Mouse (Mus musculus) neural tube, embryonic 15.5 days (tissue): ENCODE results near the gene Ddrgk1. TPM values are rescaled to one million over a fixed set of nuclear protein-coding genes. Genes with fewer than 3 reads are reported as not detected.

Experiments
- ATAC-seq: fragments of 200-750 bp; cut with Nextera tagmentation; 2 replicates; pipeline ENCODE4 v1.8.0; 2017; ENCODE audit warnings: mild to moderate bottlenecking, moderate TSS enrichment, moderate library complexity; ENCODE audit not compliant: low FRiP score
- H3K27ac ChIP-seq: fragments of 300-500 bp; sonication (generic); replicated peaks from 2 replicates; pipeline ENCODE4 v1.5.1; 2015; ENCODE audit warnings: mild to moderate bottlenecking, inconsistent platforms
- H3K27me3 ChIP-seq: fragments of 300-500 bp; sonication (generic); replicated peaks from 2 replicates; pipeline ENCODE4 v1.6.1; 2015; ENCODE audit warnings: inconsistent platforms
- H3K36me3 ChIP-seq: fragments of 300-500 bp; sonication (generic); 2 replicates; pipeline ENCODE4 v1.6.1; 2015; ENCODE audit warnings: inconsistent platforms
- H3K4me1 ChIP-seq: fragments of 300-500 bp; sonication (generic); 2 replicates; pipeline ENCODE4 v1.6.1; 2015; ENCODE audit warnings: inconsistent platforms
- H3K4me2 ChIP-seq: fragments of 300-500 bp; sonication (generic); 2 replicates; pipeline ENCODE4 v1.6.1; 2015; ENCODE audit warnings: inconsistent platforms, mild to moderate bottlenecking, moderate library complexity
- H3K4me3 ChIP-seq: fragments of 300-500 bp; sonication (generic); replicated peaks from 2 replicates; pipeline ENCODE4 v1.5.1; 2015; ENCODE audit warnings: mild to moderate bottlenecking, inconsistent platforms
- H3K9ac ChIP-seq: fragments of 300-500 bp; sonication (generic); replicated peaks from 2 replicates; pipeline ENCODE4 v1.6.1; 2015; ENCODE audit warnings: mild to moderate bottlenecking, inconsistent platforms
- H3K9me3 ChIP-seq: fragments of 300-500 bp; sonication (generic); replicated peaks from 2 replicates; pipeline ENCODE4 v1.6.1; 2016; ENCODE audit warnings: inconsistent platforms
- whole genome bisulfite sequencing: fragments of 180-500 bp; shearing (Covaris S2); methylation state at CpG from one replicate; pipeline ENCODE4 v1.1.7; 2015; ENCODE audit warnings: mixed read lengths; 5-methylcytosine and 5-hydroxymethylcytosine counted together
- polyA plus RNA-seq: library from polyadenylated mRNA; unstranded; fragments of >200 nt; fragmentation: Nextera tagmentation; extraction: Ambion mirVana; gene quantifications from 2 replicates; pipeline ENCODE4 v1.2.1, GENCODE M21; 2015

Gene Ddrgk1
- polyA plus RNA-seq: 74.3 and 76.2 TPM in 2 replicates

GRCm38 (mm10) chr2:130664102-130664701, at the start of gene Ddrgk1:
Ddrgk1 (minus strand) TSS chr2:130664659.
- peak; percentile 95 for ATAC-seq
- Histone ChIP-seq H3K27ac (peak within 1 kb of the TSS; percentile 100), H3K9me3 (no peaks in the 10 kb centered on the region), H3K4me3 (peak within 1 kb of the TSS; percentile 70), H3K27me3 (no peaks in the 10 kb centered on the region), H3K4me1 (peaks cover 49% of the 10 kb centered on the region), H3K36me3 (peaks cover 26% of the 10 kb centered on the region), H3K4me2 (peak within 1 kb of the TSS; percentile 85), H3K9ac (peak within 1 kb of the TSS; percentile 94)
- WGBS: 0% methylated on average over 40 of the region's 40 CpGs

DNA sequence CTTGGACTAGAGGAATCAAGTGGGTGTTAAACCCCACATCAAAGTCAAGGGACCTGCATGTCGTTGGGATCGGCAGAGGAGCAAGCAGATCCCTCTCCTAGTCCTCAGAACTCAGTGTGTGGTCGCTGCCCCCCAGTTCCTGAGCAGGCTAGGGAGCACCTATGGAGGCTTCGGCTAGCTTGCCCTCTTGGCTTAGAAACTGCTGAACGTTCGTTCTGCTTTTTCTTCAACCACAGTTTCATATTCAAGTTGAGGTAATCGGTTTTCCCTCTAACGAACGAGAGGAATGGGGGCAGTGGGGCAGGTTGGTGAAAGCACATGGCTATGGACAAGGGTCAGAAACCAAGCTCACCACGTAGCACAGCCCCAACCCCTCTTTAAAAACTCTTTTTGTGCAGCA, 42.6 kb upstream of the Ddrgk1 start:
- Histone ChIP-seq H3K9ac (no peak overlapping the region), H3K9me3 (no peaks in the 10 kb centered on the region), H3K4me3 (no peak overlapping the region), H3K36me3 (peaks cover 55% of the 10 kb centered on the region), H3K27me3 (no peaks in the 10 kb centered on the region), H3K4me1 (peaks cover 4% of the 10 kb centered on the region; the same call in 1 of the 2 replicates), H3K4me2 (no peak overlapping the region), H3K27ac (no peak overlapping the region)
- 80% methylated on average over 10 of the region's 10 CpGs for WGBS
- no peak for ATAC-seq

DNA sequence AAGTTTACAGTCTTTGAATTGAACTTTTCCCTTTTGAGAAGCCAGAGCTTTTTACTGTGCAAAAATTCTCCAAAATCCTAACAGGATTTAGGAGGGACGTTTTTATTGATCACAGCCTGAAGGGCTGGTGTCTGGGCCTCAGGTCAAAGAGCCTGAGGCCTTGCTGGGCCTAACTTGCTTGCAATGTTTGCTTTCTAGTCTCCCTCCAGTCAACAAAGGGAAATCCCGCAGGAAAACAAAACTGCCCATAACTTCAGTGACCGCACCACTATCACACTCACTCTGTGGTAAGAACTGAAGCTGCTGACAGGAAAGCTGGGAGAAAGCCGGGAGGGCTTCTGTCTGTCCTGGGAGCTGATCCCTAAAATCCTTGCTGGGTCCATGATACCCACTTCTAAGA, 42.1 kb upstream of the Ddrgk1 start:
- H3K4me2 ChIP-seq: no peak overlapping the region
- peaks cover 51% of the 10 kb centered on the region for H3K36me3 ChIP-seq
- H3K9me3 ChIP-seq: no peaks in the 10 kb centered on the region
- 76% methylated on average over 4 of the region's 4 CpGs for WGBS
- no peak for ATAC-seq
- no peak overlapping the region for H3K9ac ChIP-seq
- H3K4me1 ChIP-seq: peaks cover 4% of the 10 kb centered on the region; the same call in 1 of the 2 replicates
- H3K27ac ChIP-seq: no peak overlapping the region
- H3K4me3 ChIP-seq: no peak overlapping the region
- no peaks in the 10 kb centered on the region for H3K27me3 ChIP-seq

- Histone ChIP-seq H3K4me1 (peaks cover 4% of the 10 kb centered on the region; the same call in 1 of the 2 replicates), H3K9me3 (no peaks in the 10 kb centered on the region), H3K9ac (no peak overlapping the region), H3K27me3 (peaks cover 3% of the 10 kb centered on the region; the same call in 1 of the 2 replicates), H3K4me2 (no peak overlapping the region), H3K4me3 (no peak overlapping the region), H3K36me3 (peaks cover 36% of the 10 kb centered on the region), H3K27ac (no peak overlapping the region)
- WGBS: 73% methylated on average over 6 of the region's 6 CpGs
- ATAC-seq: no peak
Observed at GRCm38 (mm10) chr2:130705178-130705577, 40.7 kb upstream of the Ddrgk1 start.

DNA sequence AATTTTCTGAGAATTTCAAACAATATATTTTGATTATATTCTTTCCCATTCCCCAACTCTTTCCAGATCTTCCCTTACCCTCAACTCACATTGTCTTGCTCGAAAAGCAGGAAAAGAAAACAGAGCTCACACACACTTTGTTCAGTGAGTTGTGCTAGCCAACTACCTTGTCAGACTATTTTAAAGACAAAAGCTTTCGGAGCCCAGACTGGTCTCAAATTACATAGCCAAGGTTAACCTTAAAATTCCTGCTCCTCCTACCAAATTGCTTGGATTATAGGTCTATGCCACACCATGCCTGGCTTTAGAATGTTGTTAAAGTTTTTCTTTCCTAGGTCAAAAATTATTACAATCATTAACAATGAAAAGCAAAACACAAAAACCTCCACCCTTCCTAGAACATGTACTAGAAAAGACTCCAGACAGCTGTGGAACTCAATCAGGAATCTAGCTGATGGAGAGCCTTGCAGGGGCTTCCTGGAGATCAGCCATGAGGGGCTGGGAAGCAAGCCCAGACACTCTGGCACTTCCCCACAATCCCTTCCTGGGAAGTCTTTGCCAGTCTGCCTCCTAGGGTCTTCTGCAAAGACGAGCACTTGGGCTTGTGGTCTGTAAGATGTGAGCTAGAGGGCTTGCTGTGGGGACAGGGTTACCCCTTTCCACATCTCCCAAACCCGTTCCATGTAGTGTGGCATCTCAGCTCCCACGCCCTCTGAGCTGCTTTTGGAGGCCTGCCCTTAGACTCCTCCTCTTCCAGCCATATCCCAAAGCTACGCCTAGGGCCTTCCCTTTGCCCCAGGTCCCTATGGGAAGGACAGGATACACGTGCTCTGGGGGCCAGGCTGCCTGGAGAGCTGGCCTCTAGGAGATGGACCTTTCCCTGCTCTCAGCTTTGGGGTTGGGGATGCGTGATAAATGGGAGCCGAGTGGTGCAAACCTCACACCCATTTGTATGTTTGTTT, 39.9 kb upstream of the Ddrgk1 start:
- H3K27me3 ChIP-seq: peaks cover 9% of the 10 kb centered on the region; the same call in 1 of the 2 replicates
- no peak overlapping the region for H3K27ac ChIP-seq
- no peak overlapping the region for H3K4me2 ChIP-seq
- H3K9me3 ChIP-seq: no peaks in the 10 kb centered on the region
- H3K36me3 ChIP-seq: peaks cover 28% of the 10 kb centered on the region
- H3K4me1 ChIP-seq: peaks cover 4% of the 10 kb centered on the region; the same call in 1 of the 2 replicates
- ATAC-seq: peak; percentile 46; the same call in 1 of the 2 replicates
- 69% methylated on average over 9 of the region's 9 CpGs for WGBS
- H3K4me3 ChIP-seq: no peak overlapping the region
- no peak overlapping the region for H3K9ac ChIP-seq

GRCm38 (mm10) chr2:130697821-130698266, 33.4 kb upstream of the Ddrgk1 start:
- H3K27me3 ChIP-seq: peaks cover 51% of the 10 kb centered on the region

GRCm38 (mm10) chr2:130697153-130697810, 32.8 kb upstream of the Ddrgk1 start, which contains the start of gene Slc4a11:
Slc4a11 (minus strand) TSS chr2:130697519.
- Histone ChIP-seq H3K4me3 (peak within 1 kb of the TSS; percentile 52), H3K36me3 (no peaks in the 10 kb centered on the region), H3K27ac (no peak within 1 kb of the TSS), H3K4me2 (peak within 1 kb of the TSS; percentile 100), H3K27me3 (peaks cover 51% of the 10 kb centered on the region), H3K4me1 (peaks cover 21% of the 10 kb centered on the region), H3K9me3 (no peaks in the 10 kb centered on the region), H3K9ac (peak within 1 kb of the TSS; percentile 44)
- under 1% methylated on average over 65 of the region's 65 CpGs for WGBS
- peak; percentile 51 for ATAC-seq

More at GRCm38 (mm10) chr2:130697821-130698266, 33.4 kb upstream of the Ddrgk1 start:
- Histone ChIP-seq H3K4me1 (peaks cover 21% of the 10 kb centered on the region), H3K27ac (no peak overlapping the region), H3K4me3 (peak overlapping the region; percentile 52), H3K36me3 (no peaks in the 10 kb centered on the region), H3K4me2 (peak overlapping the region; percentile 100), H3K9ac (no peak overlapping the region), H3K9me3 (no peaks in the 10 kb centered on the region)
- ATAC-seq: peak; percentile 29
- under 1% methylated on average over 14 of the region's 14 CpGs for WGBS

DNA sequence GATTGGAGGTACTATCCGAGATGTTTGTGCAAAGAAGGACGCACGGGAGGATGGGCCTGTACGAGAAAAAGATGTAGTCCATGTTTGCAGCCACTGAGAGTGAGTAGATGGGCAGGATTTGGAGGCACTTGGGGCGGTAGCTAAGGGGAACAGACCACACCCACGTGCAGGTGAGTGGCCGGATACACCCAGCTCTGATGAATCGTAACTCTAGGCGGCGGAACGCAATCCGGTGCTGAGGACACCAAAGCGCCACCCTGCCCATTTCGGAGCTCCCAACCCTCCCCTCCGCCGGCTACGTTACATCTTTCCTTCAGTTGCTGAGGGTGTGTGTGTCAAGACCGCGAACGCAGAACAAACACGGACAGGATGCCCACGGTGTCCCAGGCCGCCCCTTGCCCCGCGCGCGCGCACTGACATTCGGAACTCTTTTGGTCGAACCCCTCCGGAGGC, 32.3 kb upstream of the Ddrgk1 start:
- Histone ChIP-seq H3K4me2 (peak overlapping the region; percentile 100), H3K9me3 (no peaks in the 10 kb centered on the region), H3K27me3 (peaks cover 51% of the 10 kb centered on the region), H3K27ac (no peak overlapping the region), H3K9ac (peak overlapping the region; percentile 44), H3K4me1 (peaks cover 21% of the 10 kb centered on the region), H3K36me3 (no peaks in the 10 kb centered on the region), H3K4me3 (peak overlapping the region; percentile 52)
- WGBS: 1% methylated on average over 31 of the region's 31 CpGs
- ATAC-seq: peak; percentile 13; the same call in 1 of the 2 replicates

DNA sequence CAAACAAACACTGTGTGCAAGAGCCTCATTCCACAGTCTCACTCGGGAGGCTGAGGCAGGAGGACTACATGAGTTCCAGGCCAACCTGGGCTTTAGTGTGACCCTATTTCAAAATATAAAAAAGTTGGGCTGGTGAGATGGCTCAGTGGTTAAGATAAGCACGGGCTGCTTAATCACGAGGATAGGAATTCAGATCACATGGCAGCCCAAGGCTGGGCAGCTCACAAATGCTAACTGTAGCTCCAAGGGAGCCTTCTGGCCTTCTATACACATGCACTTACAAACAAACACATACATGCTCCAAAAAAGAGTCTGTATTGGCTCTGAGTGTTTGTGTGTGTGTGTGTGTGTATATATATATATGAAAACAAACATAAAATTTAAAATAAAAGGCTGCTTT, 29.1 kb upstream of the Ddrgk1 start:
- 61% methylated on average over 3 of the region's 3 CpGs for WGBS
- ATAC-seq: no peak

GRCm38 (mm10) chr2:130689011-130689410, 24.6 kb upstream of the Ddrgk1 start:
- Histone ChIP-seq H3K9ac (no peak overlapping the region), H3K27ac (no peak overlapping the region), H3K9me3 (no peaks in the 10 kb centered on the region), H3K4me2 (no peak overlapping the region), H3K36me3 (peaks cover 19% of the 10 kb centered on the region; the same call in 1 of the 2 replicates), H3K27me3 (no peaks in the 10 kb centered on the region), H3K4me3 (no peak overlapping the region), H3K4me1 (no peaks in the 10 kb centered on the region)
- no peak for ATAC-seq
- WGBS: 86% methylated on average over 2 of the region's 2 CpGs

More for the DNA sequence above, 29.1 kb upstream of the Ddrgk1 start:
- Histone ChIP-seq H3K9ac (no peak overlapping the region), H3K4me3 (no peak overlapping the region), H3K27me3 (peaks cover 36% of the 10 kb centered on the region), H3K27ac (no peak overlapping the region), H3K9me3 (no peaks in the 10 kb centered on the region), H3K36me3 (no peaks in the 10 kb centered on the region), H3K4me1 (peaks cover 21% of the 10 kb centered on the region), H3K4me2 (no peak overlapping the region)

- H3K9me3 ChIP-seq: no peaks in the 10 kb centered on the region
- 93% methylated on average over 9 of the region's 9 CpGs for WGBS
- H3K4me2 ChIP-seq: no peak overlapping the region
- no peak overlapping the region for H3K9ac ChIP-seq
- peaks cover 54% of the 10 kb centered on the region for H3K36me3 ChIP-seq
- no peak overlapping the region for H3K4me3 ChIP-seq
- no peaks in the 10 kb centered on the region for H3K4me1 ChIP-seq
- H3K27me3 ChIP-seq: no peaks in the 10 kb centered on the region
- H3K27ac ChIP-seq: no peak overlapping the region
- no peak for ATAC-seq
Observed at GRCm38 (mm10) chr2:130685426-130685825, 21.0 kb upstream of the Ddrgk1 start.
